Mouse (Mus musculus) embryonic facial prominence, embryonic 12.5 days (tissue): ENCODE results near the gene Tmigd3. TPM values are rescaled to one million over a fixed set of nuclear protein-coding genes. Genes with fewer than 3 reads are reported as not detected.

Experiments
- ATAC-seq: fragments of 200-750 bp; cut with Nextera tagmentation; 2 replicates; pipeline ENCODE4 v1.8.0; 2017; ENCODE audit not compliant: insufficient number of reproducible peaks, insufficient read depth, low FRiP score, low TSS enrichment
- H3K27ac ChIP-seq: fragments of 300-500 bp; sonication (generic); 2 replicates; pipeline ENCODE4 v1.5.1; 2016; ENCODE audit warnings: mild to moderate bottlenecking
- H3K27me3 ChIP-seq: fragments of 300-500 bp; sonication (generic); 2 replicates; pipeline ENCODE4 v1.6.1; 2016; ENCODE audit warnings: mild to moderate bottlenecking, moderate library complexity
- H3K36me3 ChIP-seq: fragments of 300-500 bp; sonication (generic); 2 replicates; pipeline ENCODE4 v1.6.1; 2016; ENCODE audit warnings: mild to moderate bottlenecking
- H3K4me1 ChIP-seq: fragments of 300-500 bp; sonication (generic); 2 replicates; pipeline ENCODE4 v1.6.1; 2016
- H3K4me2 ChIP-seq: fragments of 300-500 bp; sonication (generic); replicated peaks from 2 replicates; pipeline ENCODE4 v1.6.1; 2016; ENCODE audit warnings: mild to moderate bottlenecking, moderate library complexity
- H3K4me3 ChIP-seq: fragments of 300-500 bp; sonication (generic); 2 replicates; pipeline ENCODE4 v1.5.1; 2016; ENCODE audit warnings: mild to moderate bottlenecking
- H3K9ac ChIP-seq: fragments of 300-500 bp; sonication (generic); 2 replicates; pipeline ENCODE4 v1.6.1; 2016; ENCODE audit warnings: mild to moderate bottlenecking, moderate library complexity
- H3K9me3 ChIP-seq: fragments of 300-500 bp; sonication (generic); 2 replicates; pipeline ENCODE4 v1.6.1; 2016; ENCODE audit warnings: mild to moderate bottlenecking, moderate library complexity
- WGBS: fragments of 180-500 bp; shearing (Covaris S2); methylation state at CpG from one replicate; pipeline ENCODE4 v1.1.7; 2016; 5-methylcytosine and 5-hydroxymethylcytosine counted together
- polyA plus RNA-seq: library from polyadenylated mRNA; unstranded; fragments of >200 nt; fragmentation: Nextera tagmentation; extraction: Ambion mirVana; gene quantifications from 2 replicates; pipeline ENCODE4 v1.2.1, GENCODE M21; 2016

The Tmigd3 gene
- polyA plus RNA-seq, 1 experiment from 2014 or later, result not detected

GRCm38 (mm10) chr3:105924616-105925015, 53.9 kb downstream of the Tmigd3 start:
- no peak overlapping the region for H3K4me3 ChIP-seq
- H3K36me3 ChIP-seq, result no peaks in the 10 kb centered on the region
- no peak for ATAC-seq
- H3K4me1 ChIP-seq, result no peaks in the 10 kb centered on the region
- 82% methylated on average over 9 of the region's 9 CpGs for WGBS
- H3K9ac ChIP-seq, result no peak overlapping the region
- no peaks in the 10 kb centered on the region for H3K27me3 ChIP-seq
- no peaks in the 10 kb centered on the region for H3K9me3 ChIP-seq
- H3K27ac ChIP-seq, result no peak overlapping the region
- no peak overlapping the region for H3K4me2 ChIP-seq

GRCm38 (mm10) chr3:105927561-105928194, 57.0 kb downstream of the Tmigd3 start:
- H3K27me3 ChIP-seq, result no peaks in the 10 kb centered on the region
- H3K9me3 ChIP-seq, result no peaks in the 10 kb centered on the region
- H3K4me2 ChIP-seq, result no peak overlapping the region
- H3K27ac ChIP-seq, result no peak overlapping the region
- 75% methylated on average over 7 of the region's 7 CpGs for WGBS
- H3K4me3 ChIP-seq, result no peak overlapping the region
- no peaks in the 10 kb centered on the region for H3K36me3 ChIP-seq
- no peak for ATAC-seq
- H3K9ac ChIP-seq, result no peak overlapping the region
- no peaks in the 10 kb centered on the region for H3K4me1 ChIP-seq

GRCm38 (mm10) chr3:105928195-105928569, 57.5 kb downstream of the Tmigd3 start:
- Histone ChIP-seq H3K27me3 (no peaks in the 10 kb centered on the region), H3K27ac (no peak overlapping the region), H3K36me3 (no peaks in the 10 kb centered on the region), H3K9me3 (no peaks in the 10 kb centered on the region), H3K4me2 (no peak overlapping the region), H3K4me3 (no peak overlapping the region), H3K9ac (no peak overlapping the region), H3K4me1 (no peaks in the 10 kb centered on the region)
- no peak for ATAC-seq
- 85% methylated on average over 3 of the region's 3 CpGs for WGBS

- no peaks in the 10 kb centered on the region for H3K27me3 ChIP-seq
- H3K27ac ChIP-seq, result no peak overlapping the region
- no peak for ATAC-seq
- no peaks in the 10 kb centered on the region for H3K36me3 ChIP-seq
- H3K9me3 ChIP-seq, result no peaks in the 10 kb centered on the region
- no peak overlapping the region for H3K4me3 ChIP-seq
- H3K4me2 ChIP-seq, result no peak overlapping the region
- no peaks in the 10 kb centered on the region for H3K4me1 ChIP-seq
- WGBS, result 81% methylated on average over 6 of the region's 6 CpGs
- H3K9ac ChIP-seq, result no peak overlapping the region
These were observed 58.1 kb downstream of the Tmigd3 start for GRCm38 (mm10) chr3:105928781-105929180.

GRCm38 (mm10) chr3:105929821-105930220, 59.1 kb downstream of the Tmigd3 start:
- no peak for ATAC-seq
- 79% methylated on average over 7 of the region's 7 CpGs for WGBS

GRCm38 (mm10) chr3:105931095-105931494, 60.4 kb downstream of the Tmigd3 start:
- Histone ChIP-seq H3K36me3 (no peaks in the 10 kb centered on the region), H3K4me2 (no peak overlapping the region), H3K27me3 (no peaks in the 10 kb centered on the region), H3K9me3 (no peaks in the 10 kb centered on the region), H3K4me1 (no peaks in the 10 kb centered on the region), H3K27ac (no peak overlapping the region), H3K9ac (no peak overlapping the region), H3K4me3 (no peak overlapping the region)
- ATAC-seq, result no peak
- 86% methylated on average over 2 of the region's 2 CpGs for WGBS

More at GRCm38 (mm10) chr3:105929821-105930220, 59.1 kb downstream of the Tmigd3 start:
- Histone ChIP-seq H3K36me3 (no peaks in the 10 kb centered on the region), H3K4me1 (no peaks in the 10 kb centered on the region), H3K27ac (no peak overlapping the region), H3K27me3 (no peaks in the 10 kb centered on the region), H3K4me3 (no peak overlapping the region), H3K9me3 (no peaks in the 10 kb centered on the region), H3K4me2 (no peak overlapping the region), H3K9ac (no peak overlapping the region)

GRCm38 (mm10) chr3:105932240-105933071, 61.8 kb downstream of the Tmigd3 start, which contains the start of gene I830077J02Rik:
Gene I830077J02Rik, minus strand, starts transcription at chr3:105932664.
- Histone ChIP-seq H3K36me3 (peaks cover 6% of the 10 kb centered on the region; the same call in 1 of the 2 replicates), H3K27me3 (no peaks in the 10 kb centered on the region), H3K9me3 (no peaks in the 10 kb centered on the region), H3K9ac (no peak within 1 kb of the TSS), H3K4me2 (no peak within 1 kb of the TSS), H3K4me1 (no peaks in the 10 kb centered on the region), H3K27ac (no peak within 1 kb of the TSS), H3K4me3 (no peak within 1 kb of the TSS)
- WGBS, result 83% methylated on average over 8 of the region's 8 CpGs
- no peak for ATAC-seq

GRCm38 (mm10) chr3:105933926-105934325, 63.2 kb downstream of the Tmigd3 start:
- 93% methylated on average over 6 of the region's 6 CpGs for WGBS
- Histone ChIP-seq H3K4me1 (no peaks in the 10 kb centered on the region), H3K27me3 (no peaks in the 10 kb centered on the region), H3K36me3 (peaks cover 11% of the 10 kb centered on the region; the same call in 1 of the 2 replicates), H3K4me3 (no peak overlapping the region), H3K9me3 (no peaks in the 10 kb centered on the region), H3K27ac (no peak overlapping the region), H3K4me2 (no peak overlapping the region), H3K9ac (no peak overlapping the region)
- no peak for ATAC-seq

GRCm38 (mm10) chr3:105935033-105935432, 64.3 kb downstream of the Tmigd3 start:
- H3K9me3 ChIP-seq, result no peaks in the 10 kb centered on the region
- H3K4me1 ChIP-seq, result no peaks in the 10 kb centered on the region
- no peak overlapping the region for H3K9ac ChIP-seq
- H3K4me2 ChIP-seq, result no peak overlapping the region
- no peak overlapping the region for H3K27ac ChIP-seq
- H3K27me3 ChIP-seq, result no peaks in the 10 kb centered on the region
- H3K4me3 ChIP-seq, result no peak overlapping the region
- H3K36me3 ChIP-seq, result peaks cover 15% of the 10 kb centered on the region
- WGBS, result 90% methylated on average over 5 of the region's 5 CpGs
- ATAC-seq, result no peak

GRCm38 (mm10) chr3:105936111-105936510, 65.4 kb downstream of the Tmigd3 start:
- Histone ChIP-seq H3K9me3 (no peaks in the 10 kb centered on the region), H3K4me3 (no peak overlapping the region), H3K27me3 (no peaks in the 10 kb centered on the region), H3K27ac (no peak overlapping the region), H3K9ac (no peak overlapping the region), H3K4me2 (no peak overlapping the region), H3K36me3 (peaks cover 23% of the 10 kb centered on the region), H3K4me1 (no peaks in the 10 kb centered on the region)
- 86% methylated on average over 4 of the region's 4 CpGs for WGBS
- no peak for ATAC-seq

- H3K4me3 ChIP-seq, result no peak overlapping the region
- 97% methylated on average over 7 of the region's 7 CpGs for WGBS
- no peak overlapping the region for H3K9ac ChIP-seq
- peaks cover 63% of the 10 kb centered on the region for H3K36me3 ChIP-seq
- H3K27me3 ChIP-seq, result no peaks in the 10 kb centered on the region
- H3K9me3 ChIP-seq, result no peaks in the 10 kb centered on the region
- H3K27ac ChIP-seq, result no peak overlapping the region
- no peak for ATAC-seq
- H3K4me1 ChIP-seq, result no peaks in the 10 kb centered on the region
- no peak overlapping the region for H3K4me2 ChIP-seq
These were observed 80.6 kb downstream of the Tmigd3 start for GRCm38 (mm10) chr3:105951348-105951747.

- ATAC-seq, result no peak
- Histone ChIP-seq H3K4me3 (no peak overlapping the region), H3K9ac (no peak overlapping the region; the same call in 1 of the 2 replicates), H3K9me3 (no peaks in the 10 kb centered on the region), H3K4me2 (no peak overlapping the region), H3K4me1 (peaks cover 23% of the 10 kb centered on the region), H3K27me3 (no peaks in the 10 kb centered on the region), H3K27ac (no peak overlapping the region), H3K36me3 (peaks cover 24% of the 10 kb centered on the region)
- 98% methylated on average over 1 of the region's 1 CpGs for WGBS
These were observed 86.5 kb downstream of the Tmigd3 start for GRCm38 (mm10) chr3:105957235-105957634.
